Mouse (Mus musculus): ENCODE measurements around the gene Htra1.

- TF ChIP-seq GATA1 (IDR thresholded peaks at IDR 0.05; ENCODE audit: low read depth, low read length) (no peak), CHD1 (IDR thresholded peaks at IDR 0.05; ENCODE audit: low read depth, low read length) (no peak), POLR2A (IDR thresholded peaks at IDR 0.05; ENCODE audit: control insufficient read depth in 1 of 2, insufficient read depth in 1 of 2, low read depth in 1 of 2, low read length in 2 of 2, poor library complexity in 1 of 2) (no peak), RCOR1 (IDR thresholded peaks at IDR 0.05; ENCODE audit: low read depth, low read length) (no peak), HCFC1 (IDR thresholded peaks at IDR 0.05; ENCODE audit: low read depth, low read length) (no peak), ZC3H11A (IDR thresholded peaks at IDR 0.05; ENCODE audit: low read depth, low read length) (no peak), CTCF (IDR thresholded peaks at IDR 0.05 in 2 of 3, conservative IDR thresholded peaks at IDR 0.05 in 1 of 3; ENCODE audit: control insufficient read depth in 1 of 3, insufficient read depth in 1 of 3, low read depth in 2 of 3, low read length in 3 of 3, poor library complexity in 1 of 3, severe bottlenecking in 1 of 3) (no peak), EP300 (IDR thresholded peaks at IDR 0.05; ENCODE audit: low read depth in 1 of 2, low read length in 2 of 2) (no peak), BHLHE40 (IDR thresholded peaks at IDR 0.05; ENCODE audit: borderline replicate concordance, low read depth, low read length) (no peak), POLR2AphosphoS2 (IDR thresholded peaks at IDR 0.05; ENCODE audit: low read length) (no peak), TBP (IDR thresholded peaks at IDR 0.05; ENCODE audit: low read depth, low read length) (no peak), TCF12 (IDR thresholded peaks at IDR 0.05; ENCODE audit: low read depth, low read length) (no peak), MYC (IDR thresholded peaks at IDR 0.05; ENCODE audit: low read depth, low read length) (no peak)
Observed at GRCm38 (mm10) chr7:130943280-130943895, 7.5 kb downstream of the Htra1 start.
